7 mouse cellular contexts compared by ENCODE assay signal in the genomic region with DNA sequence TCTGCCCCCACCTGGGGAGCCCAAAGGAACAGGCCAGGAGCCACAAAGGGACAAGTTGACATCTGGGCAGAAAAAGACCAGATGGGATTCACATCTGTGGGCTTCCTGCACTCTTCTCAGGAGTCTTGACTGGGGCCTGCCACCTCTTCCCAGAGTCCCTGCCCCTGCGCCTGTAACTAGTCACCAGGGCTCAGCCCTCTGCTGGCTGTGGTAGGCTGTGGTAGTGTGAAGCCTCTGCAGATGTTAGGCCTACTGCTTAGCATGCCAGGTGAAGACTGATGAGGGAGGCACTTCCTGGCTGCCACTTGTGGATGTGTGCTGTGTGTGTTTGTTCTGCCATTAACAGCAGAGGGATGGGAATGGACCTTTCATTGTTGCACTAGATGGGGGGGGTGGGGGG. TPM values are rescaled to one million over a fixed set of nuclear protein-coding genes. Genes with fewer than 3 reads are reported as not detected.
DNase-seq lines count a peak whose midpoint lies in the region; ATAC-seq and TF ChIP-seq lines count a peak whose summit lies in the region.

No protein-coding gene starts in this region.

- H3K27ac ChIP-seq in testis, adult 2 months (ENCODE audit: control insufficient read depth, insufficient read depth, low read depth, low read length): no peak overlapping the region
- H3K27ac ChIP-seq in forebrain, embryonic 13.5 days: no peak overlapping the region
- H3K27ac ChIP-seq in liver, embryonic 13.5 days: no peak overlapping the region
- peak overlapping the region; percentile 30; the same call in 1 of the 2 replicates for H3K27ac ChIP-seq in stomach, postnatal 0 days (replicated peaks)

- peak overlapping the region; percentile 80 for H3K4me2 ChIP-seq in forebrain, embryonic 13.5 days
- H3K4me2 ChIP-seq in liver, embryonic 13.5 days: peak overlapping the region; percentile 95
- H3K4me2 ChIP-seq in stomach, postnatal 0 days (replicated peaks; ENCODE audit: low read depth): peak overlapping the region; percentile 95

- H3K9me3 ChIP-seq in forebrain, embryonic 13.5 days (replicated peaks): no peaks in the 10 kb centered on the region
- no peaks in the 10 kb centered on the region for H3K9me3 ChIP-seq in liver, embryonic 13.5 days (replicated peaks)
- no peaks in the 10 kb centered on the region for H3K9me3 ChIP-seq in stomach, postnatal 0 days (ENCODE audit: control insufficient read depth, low read length)

- peaks cover 14% of the 10 kb centered on the region for H3K4me1 ChIP-seq in testis, adult 2 months (ENCODE audit: control insufficient read depth, insufficient read depth, low read length)
- peaks cover 45% of the 10 kb centered on the region for H3K4me1 ChIP-seq in forebrain, embryonic 13.5 days
- H3K4me1 ChIP-seq in liver, embryonic 13.5 days (replicated peaks): peaks cover 54% of the 10 kb centered on the region
- H3K4me1 ChIP-seq in stomach, postnatal 0 days (replicated peaks; ENCODE audit: control insufficient read depth, insufficient read depth): peaks cover 12% of the 10 kb centered on the region

- 0 out of 2 replicates have a peak, but pooled peaks cover 2% of the 10 kb centered on the region for H3K27me3 ChIP-seq in testis, adult 2 months (ENCODE audit: control insufficient read depth, insufficient read depth, low read length)
- 0 out of 2 replicates have a peak, but pooled peaks cover 4% of the 10 kb centered on the region for H3K27me3 ChIP-seq in forebrain, embryonic 13.5 days
- H3K27me3 ChIP-seq in liver, embryonic 13.5 days: no peaks in the 10 kb centered on the region
- H3K27me3 ChIP-seq in stomach, postnatal 0 days (ENCODE audit: control insufficient read depth, insufficient read depth, low read length): no peaks in the 10 kb centered on the region

- peak overlapping the region; percentile 92 for H3K9ac ChIP-seq in forebrain, embryonic 13.5 days
- H3K9ac ChIP-seq in liver, embryonic 13.5 days: peak overlapping the region; percentile 84; the same call in 1 of the 2 replicates
- H3K9ac ChIP-seq in stomach, postnatal 0 days (ENCODE audit: low read length): peak overlapping the region; percentile 94

- 52% methylated on average over 1 of the region's 1 CpGs for WGBS in forebrain, embryonic 13.5 days
- WGBS in liver, embryonic 13.5 days (ENCODE audit: insufficient replicate concordance): 50% methylated on average over 1 of the region's 1 CpGs
- WGBS in stomach, postnatal 0 days: 24% methylated on average over 1 of the region's 1 CpGs

- no peak for TF ChIP-seq CTCF in testis, adult 2 months (IDR thresholded peaks at IDR 0.05; ENCODE audit: control insufficient read depth, insufficient read depth, insufficient replicate concordance, low read depth, low read length)
- TF ChIP-seq CTCF in stomach, postnatal 0 days (IDR thresholded peaks at IDR 0.05; ENCODE audit: low read depth): peak; percentile 51

- DNase-seq in testis, postnatal 14 days (ENCODE audit: low spot score): no peak
- no peak for DNase-seq in liver, embryonic 13.5 days
- DNase-seq in stomach, postnatal 0 days (ENCODE audit: low spot score): peak; percentile 56
- DNase-seq in layer of hippocampus, postnatal 25 days (ENCODE audit: extremely low spot score in 1 of 2, low spot score in 1 of 2): no peak
- no peak for DNase-seq in cerebellum, adult 18-20 months

- no peak for ATAC-seq in forebrain, embryonic 13.5 days
- no peak for ATAC-seq in liver, embryonic 13.5 days (ENCODE audit: low read depth)
- peak; percentile 27; the same call in 1 of the 2 replicates for ATAC-seq in stomach, postnatal 0 days (ENCODE audit: low FRiP score, low TSS enrichment)

- H3K36me3 ChIP-seq in testis, adult 2 months (ENCODE audit: control insufficient read depth, insufficient read depth, low read length): no peaks in the 10 kb centered on the region
- peaks cover 37% of the 10 kb centered on the region for H3K36me3 ChIP-seq in forebrain, embryonic 13.5 days (ENCODE audit: poor library complexity, severe bottlenecking)
- peaks cover 37% of the 10 kb centered on the region for H3K36me3 ChIP-seq in liver, embryonic 13.5 days
- peaks cover 16% of the 10 kb centered on the region for H3K36me3 ChIP-seq in stomach, postnatal 0 days (ENCODE audit: control insufficient read depth, insufficient read depth, low read length)

- TF ChIP-seq EP300 in stomach, postnatal 0 days (optimal IDR thresholded peaks at IDR 0.05): no peak

- H3K4me3 ChIP-seq in testis, adult 2 months (ENCODE audit: control insufficient read depth, low read depth, low read length): peak overlapping the region; percentile 93
- H3K4me3 ChIP-seq in forebrain, embryonic 13.5 days: peak overlapping the region; percentile 84
- H3K4me3 ChIP-seq in liver, embryonic 13.5 days (replicated peaks): peak overlapping the region; percentile 80
- H3K4me3 ChIP-seq in stomach, postnatal 0 days (ENCODE audit: low read depth, low read length): peak overlapping the region; percentile 83

- TF ChIP-seq POLR2A in testis, adult 2 months (IDR thresholded peaks at IDR 0.05; ENCODE audit: control insufficient read depth, low read depth, low read length): no peak

RNA-seq across cellular contexts. Expression of gene Rnpepl1, which starts 1.7 kb away (rescaled TPM):
- polyA plus RNA-seq in testis, adult 2 months (2012; rRNA removed): 88.8 and 99.3 TPM in 2 replicates
- polyA plus RNA-seq in forebrain, embryonic 13.5 days (2015; fragmentation: Nextera tagmentation; extraction: Ambion mirVana): 18.6 and 20.5 TPM in 2 replicates
- 12.3 and 13.1 TPM in 2 replicates for polyA plus RNA-seq in liver, embryonic 13.5 days (2015; fragmentation: Nextera tagmentation; extraction: Ambion mirVana)
- polyA plus RNA-seq in stomach, postnatal 0 days (2015; fragmentation: Nextera tagmentation; extraction: Ambion mirVana): 36.7 and 42.7 TPM in 2 replicates
- 10 to 100 TPM; 33.9 to 47.9 TPM for total RNA-seq in layer of hippocampus, postnatal 25 days (2021)

RNA-seq across cellular contexts. Expression of gene Dusp28, which starts 5.5 kb away (rescaled TPM):
- 5.7 TPM in 2 replicates for polyA plus RNA-seq in testis, adult 2 months (2012; rRNA removed)
- 16.6 and 17.5 TPM in 2 replicates for polyA plus RNA-seq in forebrain, embryonic 13.5 days (2015; fragmentation: Nextera tagmentation; extraction: Ambion mirVana)
- polyA plus RNA-seq in liver, embryonic 13.5 days (2015; fragmentation: Nextera tagmentation; extraction: Ambion mirVana): 6.7 and 7.5 TPM in 2 replicates
- polyA plus RNA-seq in stomach, postnatal 0 days (2015; fragmentation: Nextera tagmentation; extraction: Ambion mirVana): 16.0 and 17.5 TPM in 2 replicates
- total RNA-seq in layer of hippocampus, postnatal 25 days (2021): 10 to 100 TPM; 12.8 to 13.0 TPM

RNA-seq across cellular contexts. Expression of gene Ankmy1, which starts 9.6 kb away (rescaled TPM):
- polyA plus RNA-seq in testis, adult 2 months (2012; rRNA removed): 50.5 and 53.4 TPM in 2 replicates
- 0.71 and 1.4 TPM in 2 replicates for polyA plus RNA-seq in forebrain, embryonic 13.5 days (2015; fragmentation: Nextera tagmentation; extraction: Ambion mirVana)
- 0.09 TPM in 1 of 2 replicates, not detected in the other for polyA plus RNA-seq in liver, embryonic 13.5 days (2015; fragmentation: Nextera tagmentation; extraction: Ambion mirVana)
- polyA plus RNA-seq in stomach, postnatal 0 days (2015; fragmentation: Nextera tagmentation; extraction: Ambion mirVana): 0.06 and 0.16 TPM in 2 replicates
- under 1 TPM in 1 of 2 experiments, not detected in 1; 0.16 TPM for total RNA-seq in layer of hippocampus, postnatal 25 days (2021)

RNA-seq across cellular contexts. Expression of gene Capn10, which starts 21.9 kb away (rescaled TPM):
- polyA plus RNA-seq in testis, adult 2 months (2012; rRNA removed): 31.9 and 32.5 TPM in 2 replicates
- polyA plus RNA-seq in forebrain, embryonic 13.5 days (2015; fragmentation: Nextera tagmentation; extraction: Ambion mirVana): 51.7 and 54.3 TPM in 2 replicates
- 10.1 and 10.9 TPM in 2 replicates for polyA plus RNA-seq in liver, embryonic 13.5 days (2015; fragmentation: Nextera tagmentation; extraction: Ambion mirVana)
- polyA plus RNA-seq in stomach, postnatal 0 days (2015; fragmentation: Nextera tagmentation; extraction: Ambion mirVana): 21.2 and 23.3 TPM in 2 replicates
- total RNA-seq in layer of hippocampus, postnatal 25 days (2021): 10 to 100 TPM; 40.8 to 49.5 TPM

RNA-seq across cellular contexts. Expression of gene Gpr35, which starts 38.4 kb away (rescaled TPM):
- polyA plus RNA-seq in testis, adult 2 months (2012; rRNA removed): 0.70 and 0.88 TPM in 2 replicates
- 0.25 and 0.46 TPM in 2 replicates for polyA plus RNA-seq in forebrain, embryonic 13.5 days (2015; fragmentation: Nextera tagmentation; extraction: Ambion mirVana)
- 0.37 and 0.42 TPM in 2 replicates for polyA plus RNA-seq in liver, embryonic 13.5 days (2015; fragmentation: Nextera tagmentation; extraction: Ambion mirVana)
- 3.7 and 4.1 TPM in 2 replicates for polyA plus RNA-seq in stomach, postnatal 0 days (2015; fragmentation: Nextera tagmentation; extraction: Ambion mirVana)
- under 1 TPM; 0.37 to 0.87 TPM for total RNA-seq in layer of hippocampus, postnatal 25 days (2021)

Comparison
In these comparisons a context has a peak if more than half of its experiments do, and no peak if none do; other contexts are left out.
1. RNA of gene Ankmy1, which starts 9.6 kb away (polyA plus RNA-seq): 50.5 to 53.4 TPM in testis, adult 2 months; 0.71 to 1.4 TPM in forebrain, embryonic 13.5 days, 0.06 to 0.16 TPM in stomach, postnatal 0 days and 0.09 TPM in liver, embryonic 13.5 days; every median in the first group is over 10 times any median in the second.
2. Peak in every context shown above with its lines, with median percentiles within 50 percentile points of each other: H3K4me3 ChIP-seq, H3K4me2 ChIP-seq and H3K9ac ChIP-seq.